Mouse (Mus musculus): ENCODE results near the gene Aldh5a1.
"Not testable (repeated sequence)": the region's sequence is repeated elsewhere in the genome, so short reads cannot be mapped to it uniquely, and the experiment has no call there.

Aldh5a1 gene

DNA sequence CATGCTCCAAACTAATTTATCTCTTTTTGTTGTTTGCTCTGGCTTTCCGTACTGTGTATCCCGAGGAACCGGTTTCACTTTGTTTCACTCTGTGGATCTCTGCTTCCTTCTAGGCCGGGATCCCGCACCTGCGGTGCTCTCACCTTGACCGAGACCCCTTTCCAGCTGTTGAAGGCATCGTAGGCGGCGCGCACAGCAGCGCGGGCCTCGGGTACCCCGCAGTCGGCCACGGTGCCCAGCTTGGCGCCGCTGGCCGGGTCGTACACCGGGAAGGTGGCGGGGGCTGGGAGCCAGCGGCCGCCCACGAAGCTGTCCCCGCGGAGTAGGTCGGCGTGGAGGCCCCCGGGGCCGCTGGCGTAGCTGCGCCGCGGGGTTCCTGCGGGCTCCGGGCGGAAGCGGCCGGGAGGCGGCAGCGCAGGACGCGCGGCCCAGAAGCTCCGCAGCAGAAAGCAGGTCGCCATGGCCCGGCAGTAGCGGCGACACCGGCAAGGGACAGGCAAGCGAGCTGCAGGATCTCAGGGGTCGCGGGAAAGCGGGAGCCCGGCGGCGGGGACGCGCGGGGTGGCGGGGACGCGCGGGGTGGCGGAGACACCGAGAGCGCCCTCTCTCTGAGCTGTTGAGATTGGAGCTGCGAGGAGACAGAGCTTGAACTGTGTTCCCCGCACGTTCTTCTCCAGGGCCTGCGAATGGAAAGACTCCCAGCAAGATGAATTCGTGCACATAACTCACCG, at the start of gene Aldh5a1:
Aldh5a1 (minus strand) TSS at position 554 of the 731 bp plus-strand sequence.
- peak; percentile 80 for DNase-seq (ENCODE audit: low spot score)

DNA sequence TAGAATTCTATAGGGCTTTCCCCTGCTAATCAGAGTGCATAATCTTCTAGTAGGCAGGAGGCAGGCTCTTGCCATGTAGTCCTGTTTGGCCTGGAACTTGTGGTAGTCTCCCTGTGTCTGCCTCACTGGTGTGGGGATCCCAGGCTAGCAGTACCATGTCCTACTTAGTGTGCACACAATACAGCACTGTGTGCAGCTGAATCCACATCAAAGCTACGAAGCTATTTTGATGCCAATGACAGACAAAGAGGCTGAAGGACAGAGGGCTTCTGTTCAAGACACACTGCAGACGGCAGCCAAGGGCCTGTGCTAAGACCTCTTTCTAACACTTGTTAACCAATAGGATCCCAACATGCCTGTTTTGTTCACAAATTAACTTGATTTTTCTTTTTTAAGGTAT, 48.0 kb upstream of the Aldh5a1 start:
- no peak for DNase-seq (ENCODE audit: low spot score)

DNA sequence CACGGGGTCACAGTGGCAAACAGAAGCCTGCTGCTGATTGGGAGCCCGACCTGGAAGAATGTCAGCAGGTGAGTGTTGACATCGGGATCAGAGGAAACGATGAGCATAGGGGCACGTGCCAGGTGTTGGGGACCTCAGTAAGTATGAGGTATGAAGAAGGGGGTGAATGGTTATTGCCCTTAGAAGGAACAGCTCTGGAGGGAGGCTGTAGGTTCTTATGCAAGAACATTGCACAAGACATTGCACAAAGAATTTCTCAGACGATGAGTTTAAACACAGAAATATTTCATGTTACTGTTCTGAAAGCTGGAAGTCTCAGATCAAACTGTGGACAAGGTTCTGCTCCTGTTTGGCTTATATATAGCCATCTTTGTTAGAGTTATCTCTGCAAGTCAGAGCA, 43.6 kb upstream of the Aldh5a1 start:
- DNase-seq (ENCODE audit: low spot score): no peak

DNA sequence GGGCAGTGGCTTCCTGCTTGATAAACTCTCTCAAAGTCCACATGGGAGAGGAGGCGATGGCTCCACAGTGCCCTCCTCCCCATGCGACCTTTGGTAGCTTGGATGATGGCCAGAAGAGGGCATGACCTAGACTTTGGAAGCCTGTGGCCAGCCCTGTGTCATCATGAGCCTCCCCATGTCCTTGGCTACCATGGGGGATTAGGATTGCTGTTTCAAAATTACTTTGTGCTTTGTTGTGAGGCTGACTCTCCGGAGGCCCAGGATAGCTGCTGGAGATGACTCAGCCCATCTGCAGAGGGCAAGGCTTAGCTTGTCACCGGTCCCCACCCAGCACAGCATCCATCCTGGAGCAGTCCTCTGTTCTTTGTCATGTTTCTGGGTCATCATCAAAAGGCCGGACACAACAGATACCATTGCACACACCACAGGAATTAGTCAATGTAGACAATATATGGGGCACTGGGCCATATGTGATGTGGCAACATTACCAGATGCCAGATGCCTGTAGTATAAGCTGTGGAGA, 40.4 kb upstream of the Aldh5a1 start:
- DNase-seq (ENCODE audit: low spot score): no peak

- no peak for DNase-seq (ENCODE audit: low spot score)
Observed at GRCm38 (mm10) chr13:24976384-24976783, 38.9 kb upstream of the Aldh5a1 start.

DNA sequence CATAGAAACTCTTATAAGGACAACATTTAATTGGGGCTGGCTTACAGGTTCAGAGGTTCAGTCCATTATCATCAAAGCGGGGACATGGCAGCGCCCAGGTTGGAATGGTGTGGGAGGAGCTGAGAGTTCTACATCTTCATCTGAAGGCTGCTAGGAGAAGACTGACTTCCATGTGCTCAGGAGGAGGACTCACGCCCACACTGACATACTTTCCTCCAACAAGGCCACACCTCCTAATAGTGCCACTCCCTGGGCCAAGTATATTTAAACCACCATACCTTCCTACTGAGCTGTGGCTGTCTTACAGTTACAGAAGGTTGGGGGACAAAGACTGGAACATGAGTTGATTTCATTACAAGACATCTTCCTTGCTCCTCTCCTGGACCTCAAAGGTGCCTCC, 34.3 kb upstream of the Aldh5a1 start:
- not testable (repeated sequence) for DNase-seq (ENCODE audit: low spot score)

GRCm38 (mm10) chr13:24965846-24966201, 28.4 kb upstream of the Aldh5a1 start:
- DNase-seq (ENCODE audit: low spot score): no peak

DNA sequence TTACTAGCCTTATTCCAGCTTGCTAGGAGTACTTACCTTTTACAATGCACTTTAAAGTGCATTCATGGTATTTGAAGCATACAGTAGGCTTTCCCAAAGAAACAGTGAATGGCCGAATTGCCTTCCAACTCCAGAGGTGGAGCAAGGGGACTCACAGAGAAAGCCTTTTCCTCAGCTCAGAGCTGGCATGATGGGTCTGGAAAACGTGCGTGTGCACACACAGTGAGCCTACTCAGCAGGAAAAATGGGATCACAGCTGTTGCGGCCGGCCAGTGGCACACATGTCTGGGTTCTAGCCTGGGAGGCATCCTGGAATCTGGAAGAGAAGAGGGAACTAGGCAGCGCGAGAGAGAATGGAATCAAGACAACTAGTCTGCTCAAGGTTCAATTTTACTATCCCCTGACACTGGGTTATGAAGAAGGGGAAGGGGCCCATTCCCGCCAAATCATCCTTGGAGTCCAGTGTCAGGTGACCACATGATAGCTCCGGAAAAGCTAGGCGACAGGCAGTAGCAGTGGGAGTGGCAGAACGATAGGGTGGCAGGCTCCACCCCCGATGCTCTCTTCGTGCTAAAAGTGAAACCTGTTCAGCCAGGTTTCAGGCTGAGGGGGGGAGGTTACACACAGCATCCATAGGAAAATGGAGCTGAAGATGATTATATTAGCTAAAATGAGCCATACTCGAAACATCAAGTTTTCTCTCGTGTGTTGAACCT, 27.8 kb upstream of the Aldh5a1 start:
- no peak for DNase-seq (ENCODE audit: low spot score)

- DNase-seq (ENCODE audit: low spot score): no peak
Observed at GRCm38 (mm10) chr13:24962119-24962518, 24.7 kb upstream of the Aldh5a1 start.

DNA sequence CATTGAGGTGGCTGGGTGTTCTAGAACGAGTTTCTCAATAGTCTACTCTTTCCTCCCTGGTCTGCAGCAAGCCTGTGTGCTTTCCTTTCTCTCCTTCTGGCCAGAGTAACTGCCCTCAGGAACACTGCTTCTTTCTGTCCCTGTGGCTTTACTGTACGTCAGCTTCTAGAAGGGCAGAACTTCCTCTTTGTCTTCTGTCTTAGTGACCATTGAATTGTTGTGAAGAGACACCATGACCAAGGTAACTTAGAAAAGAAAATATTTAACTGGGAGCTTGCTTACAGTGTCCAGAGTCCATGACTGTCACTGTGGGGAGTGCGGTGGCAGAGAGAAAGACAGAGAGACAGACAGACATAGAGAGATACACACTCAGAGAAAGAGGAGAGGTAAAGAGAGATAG, 22.6 kb upstream of the Aldh5a1 start:
- DNase-seq (ENCODE audit: low spot score): no peak

DNA sequence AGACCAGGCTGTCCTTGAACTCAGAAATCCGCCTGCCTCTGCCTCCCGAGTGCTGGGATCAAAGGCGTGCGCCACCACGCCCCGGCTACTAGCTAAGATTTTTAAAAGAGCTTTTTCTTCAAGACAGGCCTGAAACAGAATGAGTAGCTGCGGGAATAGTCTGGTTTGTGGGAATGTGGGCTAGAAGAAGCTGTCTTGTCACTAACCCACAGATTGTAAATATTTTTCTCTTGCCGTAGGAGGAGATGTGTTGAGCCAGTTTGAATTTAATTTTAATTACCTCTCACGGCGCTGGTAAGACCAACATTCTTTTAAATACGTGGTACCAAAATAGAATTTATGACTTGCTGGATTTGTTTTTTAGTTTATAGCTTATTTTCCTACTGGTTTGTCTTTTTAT, 21.2 kb upstream of the Aldh5a1 start:
- DNase-seq (ENCODE audit: low spot score): no peak

GRCm38 (mm10) chr13:24955500-24955899, 18.0 kb upstream of the Aldh5a1 start:
- no peak for DNase-seq (ENCODE audit: low spot score)

GRCm38 (mm10) chr13:24955091-24955490, 17.6 kb upstream of the Aldh5a1 start:
- no peak for DNase-seq (ENCODE audit: low spot score)

GRCm38 (mm10) chr13:24952659-24953058, 15.2 kb upstream of the Aldh5a1 start:
- no peak for DNase-seq (ENCODE audit: low spot score)

DNA sequence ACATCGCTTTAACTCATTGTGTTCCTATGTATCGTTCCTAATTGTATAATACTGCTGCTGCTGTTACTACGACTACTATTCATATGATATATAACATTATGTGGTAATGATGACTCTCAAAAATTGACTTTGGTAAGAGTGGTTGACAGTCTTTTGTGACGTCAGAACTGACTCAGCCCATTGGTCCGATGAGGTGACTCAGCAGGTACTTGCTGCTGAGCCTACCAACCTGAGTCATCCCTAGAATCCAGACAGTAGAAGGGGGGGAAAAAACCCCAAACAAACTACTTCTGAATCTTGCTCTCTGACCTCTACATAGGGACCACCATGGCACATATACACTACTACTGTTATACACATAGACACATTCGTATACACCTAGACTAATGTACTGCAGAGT, 11.4 kb upstream of the Aldh5a1 start:
- no peak for DNase-seq (ENCODE audit: low spot score)

DNA sequence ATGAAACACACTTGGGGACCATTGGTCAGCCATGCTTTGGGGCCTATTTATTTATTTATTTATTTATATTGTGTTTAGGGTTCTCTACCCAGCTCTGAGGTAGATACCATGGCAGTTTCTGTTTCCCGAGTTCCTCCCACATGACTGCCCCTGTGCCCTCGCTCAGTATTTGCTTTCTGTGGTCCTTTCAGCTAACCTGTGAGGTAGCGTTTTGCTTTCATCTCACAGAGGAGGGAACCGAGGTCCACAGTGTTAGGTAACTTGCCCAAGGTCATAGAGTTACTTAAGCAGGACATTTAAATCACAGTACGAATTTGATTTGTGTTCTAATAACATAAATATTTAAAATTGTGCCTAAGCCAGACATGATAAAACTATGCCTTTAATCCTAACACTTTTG, 9.7 kb upstream of the Aldh5a1 start:
- DNase-seq (ENCODE audit: low spot score): no peak

DNA sequence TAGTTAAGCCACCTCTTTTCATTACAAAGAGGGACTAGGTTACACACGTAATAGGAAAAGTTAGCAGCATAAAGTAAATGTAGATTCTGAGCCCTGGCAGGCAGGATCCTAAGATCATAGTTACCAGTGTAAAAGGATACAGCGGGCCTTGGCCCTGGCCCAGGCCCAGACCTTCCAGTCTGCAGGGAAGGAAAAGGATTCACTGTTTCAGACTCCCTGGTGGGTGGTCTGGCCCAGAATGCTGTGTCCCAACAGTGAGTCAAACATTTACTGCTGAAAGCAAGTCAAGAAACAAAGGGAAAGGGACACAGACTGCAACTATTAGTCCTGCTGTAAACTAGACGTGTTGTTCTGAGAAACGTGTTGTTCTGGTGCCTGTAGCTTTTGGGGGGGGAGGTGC, 8.1 kb upstream of the Aldh5a1 start:
- no peak for DNase-seq (ENCODE audit: low spot score)

DNA sequence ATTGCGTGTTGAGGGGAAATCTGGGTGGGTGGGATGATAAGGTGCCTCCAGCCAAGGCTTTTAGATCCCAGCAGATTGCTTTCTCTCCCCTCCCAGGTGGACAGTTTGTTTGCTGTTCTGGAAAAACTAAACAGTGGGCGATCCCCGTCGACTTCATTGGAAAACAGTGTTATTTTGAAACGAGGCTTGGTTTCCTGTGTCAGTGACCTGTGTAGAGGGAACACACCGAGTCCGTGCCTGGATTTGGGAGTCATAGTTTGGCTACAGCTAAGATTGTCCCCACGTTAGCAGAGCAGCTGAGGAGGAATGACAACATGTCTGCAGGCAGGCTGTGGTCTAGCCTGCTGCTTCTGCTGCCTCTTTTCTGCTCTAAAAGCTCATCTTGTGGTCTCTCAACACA, 5.8 kb upstream of the Aldh5a1 start:
- no peak for DNase-seq (ENCODE audit: low spot score)

DNA sequence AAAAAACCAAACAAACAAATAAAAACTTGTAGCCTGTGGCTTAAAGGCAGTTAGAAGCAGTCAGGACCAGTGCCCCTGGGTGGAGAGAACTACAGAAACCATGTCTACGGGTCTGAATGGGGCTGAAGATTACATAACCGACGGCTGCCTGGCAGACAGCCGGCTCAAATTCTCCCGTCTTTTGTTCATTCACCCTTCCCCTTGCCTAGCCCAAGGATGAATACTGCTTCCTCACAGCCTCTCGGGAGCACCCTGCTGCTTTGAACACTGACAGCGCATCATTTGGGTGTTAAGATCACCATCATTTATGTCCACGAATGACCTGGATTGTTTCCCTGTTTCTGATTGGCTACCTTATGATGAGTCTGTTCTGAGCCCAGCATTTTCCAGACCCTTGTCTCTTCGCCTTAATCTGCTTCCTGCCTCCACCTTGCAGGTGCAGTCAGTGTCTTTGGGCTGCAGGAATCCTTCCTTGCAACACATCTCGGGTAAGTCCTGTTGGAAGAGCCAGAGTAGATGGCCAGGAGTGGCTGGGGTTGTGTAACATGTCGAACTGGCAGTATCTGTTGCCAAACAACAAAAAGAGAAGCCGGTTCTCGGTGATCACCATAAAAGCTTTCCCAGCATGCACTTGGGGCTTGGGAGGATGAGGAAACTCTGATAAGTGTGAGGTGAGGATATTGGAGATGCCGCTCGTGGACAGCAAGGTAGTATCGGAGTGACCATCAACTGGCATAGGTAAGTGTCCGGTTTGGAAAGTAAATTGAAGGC, 5.2 kb upstream of the Aldh5a1 start, which contains the start of gene Gpld1:
Gpld1 (plus strand) TSS at position 641 of the 771 bp plus-strand sequence.
- DNase-seq (ENCODE audit: low spot score): no peak

GRCm38 (mm10) chr13:24939472-24939871, 2.0 kb upstream of the Aldh5a1 start:
- DNase-seq (ENCODE audit: low spot score): no peak

DNA sequence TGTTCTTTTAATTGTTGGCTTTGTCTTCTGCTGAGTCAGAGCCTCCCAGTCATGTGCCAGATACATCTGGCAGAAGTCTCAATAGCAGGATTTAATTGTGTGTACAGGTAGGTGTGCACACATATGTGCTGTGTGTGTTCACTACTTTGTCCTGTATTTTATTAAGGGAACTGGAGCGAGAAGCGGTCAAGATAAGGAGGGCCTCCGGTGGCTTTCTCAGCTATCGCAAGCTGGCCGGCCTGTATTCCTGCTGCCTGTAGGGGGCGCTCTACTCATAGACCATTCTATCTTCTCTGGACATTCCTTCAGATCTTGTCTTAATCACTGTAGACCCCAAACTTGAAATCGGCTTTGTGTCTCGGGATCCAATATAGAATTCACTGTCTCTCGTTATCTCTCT, 1.2 kb upstream of the Aldh5a1 start:
- DNase-seq (ENCODE audit: low spot score): peak; percentile 65

DNA sequence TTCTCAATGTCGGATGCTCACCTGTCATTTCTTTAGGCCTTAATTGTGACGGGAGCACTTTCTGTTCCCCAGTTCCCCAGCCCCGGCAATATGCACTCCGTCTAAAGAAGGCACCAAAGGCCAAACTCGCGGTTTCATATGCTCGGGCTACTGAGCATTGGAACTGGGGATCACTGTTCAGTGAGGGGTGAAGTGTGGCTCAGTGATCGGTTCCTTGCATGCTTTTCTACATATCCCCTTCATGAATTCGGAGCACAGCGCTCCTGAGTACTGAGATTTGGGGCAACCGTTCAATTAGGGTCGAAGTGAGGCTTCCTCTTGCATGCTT, 342 bp upstream of the Aldh5a1 start:
- DNase-seq (ENCODE audit: low spot score): no peak

DNA sequence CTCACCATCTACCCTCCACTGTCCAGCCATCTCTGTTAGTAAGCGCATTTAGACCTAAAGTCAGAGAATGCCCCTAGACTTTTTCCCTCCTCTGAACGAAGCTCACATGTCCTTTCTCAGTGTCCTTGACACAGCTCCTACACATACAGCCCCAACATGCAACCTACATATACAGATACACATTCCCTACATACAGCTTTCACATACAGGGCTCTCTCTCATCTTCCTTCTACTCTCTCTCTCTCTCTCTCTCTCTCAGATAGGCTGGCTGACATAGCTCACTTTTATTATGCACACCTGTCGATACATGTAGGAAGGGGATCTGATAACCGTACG, 721 bp downstream of the Aldh5a1 start:
- no peak for DNase-seq (ENCODE audit: low spot score)

Measured in ovary, postnatal 36 days (tissue).